Mouse (Mus musculus): ENCODE data around the gene 2610042L04Rik. TPM values are rescaled to one million over a fixed set of nuclear protein-coding genes. Genes with fewer than 3 reads are reported as not detected.

2610042L04Rik gene
- polyA plus RNA-seq, 1 experiment from 2014 or later = 0.94 TPM

Other genes starting within 250 kb of the 2610042L04Rik start
- 0.87 and 0.89 TPM in 2 replicates for gene Gm8108, start 224.2 kb upstream of the 2610042L04Rik start, polyA plus RNA-seq (2016; fragmentation: Nextera tagmentation; extraction: Ambion mirVana)
- not detected in 2 replicates for gene Gm3127, start 169.7 kb upstream of the 2610042L04Rik start, polyA plus RNA-seq (2016; fragmentation: Nextera tagmentation; extraction: Ambion mirVana)
- gene Gm2974, start 152.2 kb upstream of the 2610042L04Rik start, polyA plus RNA-seq (2016; fragmentation: Nextera tagmentation; extraction: Ambion mirVana) = 1.6 and 2.2 TPM in 2 replicates
- gene Gm3138, start 85.1 kb upstream of the 2610042L04Rik start, polyA plus RNA-seq (2016; fragmentation: Nextera tagmentation; extraction: Ambion mirVana) = not detected in 2 replicates
- gene Gm3149, start 17.5 kb upstream of the 2610042L04Rik start, polyA plus RNA-seq (2016; fragmentation: Nextera tagmentation; extraction: Ambion mirVana) = not detected in 2 replicates
- gene Gm3159, start 62.8 kb downstream of the 2610042L04Rik start, polyA plus RNA-seq (2016; fragmentation: Nextera tagmentation; extraction: Ambion mirVana) = not detected in 2 replicates
- gene Gm3164, start 80.7 kb downstream of the 2610042L04Rik start, polyA plus RNA-seq (2016; fragmentation: Nextera tagmentation; extraction: Ambion mirVana) = 0.93 and 2.3 TPM in 2 replicates
- not detected in 2 replicates for gene Gm3173, start 96.2 kb downstream of the 2610042L04Rik start, polyA plus RNA-seq (2016; fragmentation: Nextera tagmentation; extraction: Ambion mirVana)
- gene Gm3182, start 147.0 kb downstream of the 2610042L04Rik start, polyA plus RNA-seq (2016; fragmentation: Nextera tagmentation; extraction: Ambion mirVana) = not detected in 2 replicates
- gene Gm3047, start 220.6 kb downstream of the 2610042L04Rik start, polyA plus RNA-seq (2016; fragmentation: Nextera tagmentation; extraction: Ambion mirVana) = not detected in 2 replicates